Mouse (Mus musculus): ENCODE results near the gene Zfp335. TPM values are rescaled to one million over a fixed set of nuclear protein-coding genes. Genes with fewer than 3 reads are reported as not detected.

Gene Zfp335
- polyA plus RNA-seq, 1 experiment from 2014 or later, result 5.9 TPM

DNA sequence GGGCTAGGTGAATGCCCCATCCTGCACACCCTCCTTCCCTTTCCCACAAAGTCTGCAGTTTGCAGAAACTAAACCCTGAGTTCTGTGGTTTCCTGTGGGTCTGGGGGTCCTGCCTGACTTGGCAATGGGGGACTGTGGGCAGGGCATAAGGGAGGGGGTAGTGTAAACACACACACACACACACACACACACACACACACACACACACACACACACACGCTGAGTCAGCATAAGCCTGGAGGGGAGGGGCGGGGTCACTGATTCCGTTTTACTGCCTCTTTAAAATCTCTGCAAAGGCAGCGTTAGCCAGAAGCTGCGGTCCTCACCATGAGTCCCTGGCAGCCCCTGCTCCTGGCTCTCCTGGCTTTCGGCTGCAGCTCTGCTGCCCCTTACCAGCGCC, 36.4 kb upstream of the Zfp335 start:
- Histone ChIP-seq H3K4me3 (replicated peaks) (no peak overlapping the region), H3K27ac (replicated peaks) (no peak overlapping the region), H3K27me3 (peaks cover 83% of the 10 kb centered on the region), H3K4me1 (replicated peaks) (0 out of 2 replicates have a peak, but pooled peaks cover 9% of the 10 kb centered on the region), H3K4me2 (no peak overlapping the region), H3K36me3 (replicated peaks) (no peaks in the 10 kb centered on the region), H3K9me3 (replicated peaks) (no peaks in the 10 kb centered on the region), H3K9ac (no peak overlapping the region)
- ATAC-seq (ENCODE audit: insufficient read depth), result no peak
- WGBS (ENCODE audit: insufficient replicate concordance), result 3% methylated on average over 6 of the region's 7 CpGs

DNA sequence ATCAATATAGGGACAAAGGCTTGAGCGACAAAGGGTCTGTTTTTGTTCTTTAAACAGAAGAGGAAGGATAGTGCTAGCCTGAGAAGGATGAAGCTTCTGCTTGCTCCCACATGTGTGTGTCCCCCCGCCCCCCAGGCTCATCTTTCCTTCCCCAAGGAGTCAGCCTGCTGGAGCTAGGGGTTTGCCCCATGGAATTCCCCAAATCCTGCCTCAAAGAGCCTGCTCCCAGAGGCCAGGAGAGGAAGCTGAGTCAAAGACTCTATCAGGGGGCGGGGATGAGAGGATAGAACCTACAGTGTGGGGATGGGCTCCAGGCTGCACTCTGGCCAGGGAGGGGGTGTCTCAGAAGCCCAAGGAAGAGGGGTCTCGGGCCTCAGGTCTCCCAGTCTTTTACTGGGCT, 35.9 kb upstream of the Zfp335 start:
- peaks cover 84% of the 10 kb centered on the region for H3K27me3 ChIP-seq
- H3K9ac ChIP-seq, result no peak overlapping the region
- ATAC-seq (ENCODE audit: insufficient read depth), result no peak
- H3K4me1 ChIP-seq (replicated peaks), result peaks cover 9% of the 10 kb centered on the region; the same call in 1 of the 2 replicates
- H3K36me3 ChIP-seq (replicated peaks), result no peaks in the 10 kb centered on the region
- H3K4me2 ChIP-seq, result no peak overlapping the region
- no peaks in the 10 kb centered on the region for H3K9me3 ChIP-seq (replicated peaks)
- WGBS (ENCODE audit: insufficient replicate concordance), result 13% methylated on average over 4 of the region's 4 CpGs
- H3K4me3 ChIP-seq (replicated peaks), result no peak overlapping the region
- no peak overlapping the region for H3K27ac ChIP-seq (replicated peaks)

DNA sequence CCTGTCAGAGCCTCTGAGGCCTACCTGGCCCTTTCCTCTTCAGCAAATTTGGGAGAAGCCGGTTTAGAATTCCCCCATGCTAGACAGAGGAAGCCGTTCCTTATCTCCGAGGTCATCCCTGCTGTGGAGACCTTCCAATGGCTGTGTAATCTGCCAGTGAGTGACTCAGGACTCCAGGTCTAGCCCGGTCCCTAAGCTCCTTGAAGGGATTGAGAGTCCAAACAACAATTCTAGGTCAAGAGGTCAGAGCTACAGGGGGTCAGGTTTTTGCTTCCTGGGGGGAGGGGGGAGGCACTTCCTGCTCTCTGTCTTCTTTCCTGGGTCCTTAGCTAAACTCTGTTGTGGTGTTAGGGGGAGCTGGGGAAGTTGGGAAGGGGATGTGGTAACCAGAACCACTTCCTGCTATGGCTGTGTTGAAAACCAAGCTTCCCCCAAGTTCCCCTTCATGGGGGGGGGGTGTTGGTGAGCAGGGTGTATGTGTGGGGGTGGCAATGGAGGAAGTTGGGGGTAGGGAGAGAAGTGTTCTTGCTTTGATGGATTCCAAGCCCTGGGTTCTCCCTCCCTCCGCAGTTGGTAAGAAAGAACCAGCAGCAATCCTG, 31.2 kb upstream of the Zfp335 start:
- Histone ChIP-seq H3K9me3 (replicated peaks) (no peaks in the 10 kb centered on the region), H3K4me1 (replicated peaks) (peaks cover 16% of the 10 kb centered on the region), H3K27ac (replicated peaks) (no peak overlapping the region), H3K9ac (no peak overlapping the region), H3K4me3 (replicated peaks) (no peak overlapping the region), H3K4me2 (0 out of 2 replicates have a peak overlapping the region, but pooled peaks have one; percentile 1), H3K27me3 (peaks cover 84% of the 10 kb centered on the region), H3K36me3 (replicated peaks) (no peaks in the 10 kb centered on the region)
- under 1% methylated on average over 5 of the region's 5 CpGs for WGBS (ENCODE audit: insufficient replicate concordance)
- peak; percentile 31 for ATAC-seq (ENCODE audit: insufficient read depth)

DNA sequence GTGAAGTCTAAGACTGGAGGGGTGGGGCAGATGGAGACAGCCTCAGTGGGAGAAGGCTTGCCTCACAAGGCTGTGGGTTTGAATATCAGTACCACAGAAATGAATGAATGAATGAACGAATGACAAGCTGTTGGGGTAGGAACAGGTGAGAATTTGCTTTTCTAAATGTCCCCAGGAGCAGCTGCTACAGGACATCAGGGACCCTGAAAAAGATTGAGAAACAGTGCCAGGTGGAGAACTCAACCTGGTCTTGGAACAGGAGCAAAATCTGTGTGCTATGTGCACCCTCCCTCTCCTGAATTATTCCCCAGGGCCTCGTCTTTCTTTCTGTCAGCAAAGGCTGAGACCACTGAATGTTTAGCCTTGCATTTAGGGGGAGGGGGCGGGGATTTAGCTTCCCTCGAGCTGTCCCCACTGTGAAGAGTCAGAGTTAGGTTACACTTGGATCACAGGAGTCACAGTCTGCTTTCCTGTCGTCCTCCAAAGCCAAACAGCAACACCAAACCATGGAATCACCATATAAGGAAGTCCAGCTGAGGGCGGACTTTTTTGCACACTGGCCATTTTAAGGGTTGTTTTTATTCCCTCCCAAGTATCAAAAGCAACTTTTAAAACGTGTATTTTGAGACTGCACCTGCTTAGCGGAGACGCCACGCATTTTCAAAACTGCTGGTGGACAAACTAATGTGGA, 28.7 kb upstream of the Zfp335 start, which contains the start of gene Mmp9:
Gene Mmp9, plus strand, starts transcription at position 641 of the 691 bp plus-strand sequence.
- Histone ChIP-seq H3K36me3 (replicated peaks) (no peaks in the 10 kb centered on the region), H3K4me3 (replicated peaks) (no peak within 1 kb of the TSS), H3K9me3 (replicated peaks) (no peaks in the 10 kb centered on the region), H3K27me3 (peaks cover 86% of the 10 kb centered on the region), H3K27ac (replicated peaks) (no peak within 1 kb of the TSS), H3K4me1 (replicated peaks) (peaks cover 16% of the 10 kb centered on the region), H3K9ac (no peak within 1 kb of the TSS), H3K4me2 (no peak within 1 kb of the TSS; the same call in 1 of the 2 replicates)
- 20% methylated on average over 10 of the region's 10 CpGs for WGBS (ENCODE audit: insufficient replicate concordance)
- ATAC-seq (ENCODE audit: insufficient read depth), result no peak

DNA sequence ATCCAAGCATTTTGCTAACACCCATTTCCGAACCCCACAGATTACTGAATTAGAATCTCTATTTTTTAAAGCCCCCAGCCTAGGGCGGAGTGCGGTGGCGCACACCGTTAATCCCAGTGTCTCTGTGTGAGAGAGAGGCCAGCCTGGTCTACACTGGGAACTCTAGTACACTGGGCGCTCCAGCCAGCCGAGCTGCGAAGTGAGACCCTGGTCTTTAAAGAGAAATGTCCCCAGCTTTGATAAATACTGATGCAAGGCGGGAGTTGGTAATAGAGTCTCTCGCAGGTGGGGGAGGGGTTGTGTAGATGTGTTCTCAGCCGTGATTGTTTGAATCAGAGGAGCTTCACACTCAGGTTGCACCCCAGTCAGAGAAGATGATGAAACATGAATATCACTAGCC, 27.5 kb upstream of the Zfp335 start:
- Histone ChIP-seq H3K36me3 (replicated peaks) (no peaks in the 10 kb centered on the region), H3K9me3 (replicated peaks) (no peaks in the 10 kb centered on the region), H3K9ac (no peak overlapping the region), H3K4me2 (peak overlapping the region; percentile 57), H3K4me1 (replicated peaks) (peaks cover 16% of the 10 kb centered on the region), H3K27me3 (peaks cover 92% of the 10 kb centered on the region), H3K4me3 (replicated peaks) (peak overlapping the region; percentile 21; the same call in 1 of the 2 replicates), H3K27ac (replicated peaks) (no peak overlapping the region)
- WGBS (ENCODE audit: insufficient replicate concordance), result 4% methylated on average over 11 of the region's 11 CpGs
- no peak for ATAC-seq (ENCODE audit: insufficient read depth)

DNA sequence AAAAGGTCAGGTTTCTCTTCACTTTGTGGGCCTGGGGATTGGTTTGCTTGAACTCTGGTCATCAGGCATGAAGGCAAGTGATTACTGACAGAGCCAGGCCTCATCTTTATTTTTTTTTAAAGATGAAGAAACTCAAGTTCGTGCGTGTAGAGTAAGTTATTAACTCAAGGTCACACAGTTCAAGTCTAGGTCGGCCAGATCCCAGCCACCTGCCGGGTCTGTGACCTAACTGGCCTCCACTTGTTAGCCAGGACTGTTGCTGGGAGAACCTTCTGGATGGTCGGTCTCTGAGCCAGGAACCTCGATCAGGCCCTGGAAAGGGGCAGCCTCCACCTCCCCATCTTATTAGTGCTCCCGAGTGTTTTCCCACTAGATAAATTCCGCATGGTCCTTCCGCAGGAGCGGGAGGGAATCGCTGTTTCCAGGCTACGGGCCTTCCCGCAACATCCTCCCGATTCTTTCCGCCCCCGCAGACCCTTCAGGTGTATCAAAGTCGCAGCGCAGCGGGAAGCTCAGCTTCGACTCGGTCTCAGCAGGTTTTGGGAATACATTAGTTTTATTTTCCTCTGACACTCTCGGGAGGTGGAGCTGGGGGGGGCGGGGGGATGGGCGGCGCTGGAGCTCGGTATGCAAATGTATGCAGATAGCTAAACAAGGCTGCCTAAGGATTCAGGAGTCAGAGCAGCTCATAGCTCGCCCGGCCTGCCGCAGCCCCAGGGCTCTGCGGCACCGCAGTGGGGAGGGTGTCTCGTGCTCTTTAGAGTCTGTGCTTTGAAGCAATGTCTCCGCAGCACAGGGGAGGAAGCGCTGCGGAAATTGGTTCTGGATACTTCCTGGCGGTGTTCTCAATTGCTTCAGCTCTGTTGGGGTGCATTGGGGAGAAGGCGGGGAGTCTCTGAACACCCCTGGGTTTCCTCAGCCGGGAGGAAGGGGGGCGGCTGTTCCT, 26.9 kb upstream of the Zfp335 start:
- WGBS (ENCODE audit: insufficient replicate concordance), result 4% methylated on average over 39 of the region's 39 CpGs
- H3K27me3 ChIP-seq, result peaks cover 99% of the 10 kb centered on the region
- H3K4me3 ChIP-seq (replicated peaks), result peak overlapping the region; percentile 21
- H3K9ac ChIP-seq, result no peak overlapping the region
- 0 out of 2 replicates have a peak, but pooled peaks have one; percentile 14 for ATAC-seq (ENCODE audit: insufficient read depth)
- H3K36me3 ChIP-seq (replicated peaks), result no peaks in the 10 kb centered on the region
- peaks cover 16% of the 10 kb centered on the region for H3K4me1 ChIP-seq (replicated peaks)
- no peaks in the 10 kb centered on the region for H3K9me3 ChIP-seq (replicated peaks)
- no peak overlapping the region for H3K27ac ChIP-seq (replicated peaks)
- peak overlapping the region; percentile 57 for H3K4me2 ChIP-seq

DNA sequence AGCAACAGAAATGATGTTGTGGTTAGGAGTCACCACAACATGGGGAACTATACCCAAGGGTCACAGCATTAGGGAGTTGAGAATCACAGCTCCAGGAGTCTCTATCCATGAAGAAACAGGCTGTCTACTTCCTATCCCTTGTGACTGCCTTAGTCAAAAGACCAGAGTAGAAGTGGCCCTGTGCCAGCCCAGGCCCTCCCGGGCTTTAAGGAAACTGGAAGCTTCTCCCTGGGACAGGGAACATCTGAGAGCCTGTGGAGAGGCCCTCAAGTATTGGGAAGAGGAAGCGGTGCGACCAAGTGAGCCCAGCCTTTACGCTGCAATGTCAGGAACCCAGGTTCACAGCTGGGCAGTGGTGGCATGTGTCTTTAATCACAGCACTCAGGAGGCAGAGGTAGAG, 24.4 kb upstream of the Zfp335 start:
- peaks cover 100% of the 10 kb centered on the region for H3K27me3 ChIP-seq
- ATAC-seq (ENCODE audit: insufficient read depth), result no peak
- 46% methylated on average over 4 of the region's 4 CpGs for WGBS (ENCODE audit: insufficient replicate concordance)

DNA sequence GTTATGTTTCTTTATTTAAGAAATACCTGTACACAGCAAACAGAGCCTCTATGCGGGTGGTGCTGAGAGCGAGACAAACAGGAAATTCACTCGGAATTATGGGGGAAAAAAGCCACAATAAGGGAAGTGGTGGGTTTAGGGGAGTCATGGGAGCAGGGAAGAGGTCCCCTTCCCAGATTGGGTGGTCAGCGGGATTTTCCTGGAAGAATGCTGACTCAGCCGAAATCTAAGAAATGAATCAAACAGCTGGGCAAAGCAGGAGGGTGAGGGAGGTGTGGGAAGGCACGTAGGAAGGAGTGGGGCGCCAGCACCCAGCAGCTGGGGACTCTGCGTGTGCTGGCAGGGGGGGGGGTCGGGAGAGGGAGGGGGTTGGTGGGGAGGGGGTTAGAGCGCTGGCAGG, 22.0 kb upstream of the Zfp335 start:
- no peaks in the 10 kb centered on the region for H3K9me3 ChIP-seq (replicated peaks)
- H3K4me3 ChIP-seq (replicated peaks), result no peak overlapping the region
- no peak overlapping the region for H3K4me2 ChIP-seq
- WGBS (ENCODE audit: insufficient replicate concordance), result 26% methylated on average over 10 of the region's 10 CpGs
- no peaks in the 10 kb centered on the region for H3K36me3 ChIP-seq (replicated peaks)
- no peak overlapping the region for H3K9ac ChIP-seq
- no peak overlapping the region for H3K27ac ChIP-seq (replicated peaks)
- H3K27me3 ChIP-seq, result peaks cover 94% of the 10 kb centered on the region
- no peak for ATAC-seq (ENCODE audit: insufficient read depth)
- H3K4me1 ChIP-seq (replicated peaks), result peaks cover 3% of the 10 kb centered on the region; the same call in 1 of the 2 replicates

More for the DNA sequence above, 24.4 kb upstream of the Zfp335 start:
- H3K4me3 ChIP-seq (replicated peaks), result no peak overlapping the region
- no peaks in the 10 kb centered on the region for H3K36me3 ChIP-seq (replicated peaks)
- H3K9me3 ChIP-seq (replicated peaks), result no peaks in the 10 kb centered on the region
- H3K4me2 ChIP-seq, result no peak overlapping the region
- H3K27ac ChIP-seq (replicated peaks), result no peak overlapping the region
- H3K9ac ChIP-seq, result no peak overlapping the region
- peaks cover 10% of the 10 kb centered on the region; the same call in 1 of the 2 replicates for H3K4me1 ChIP-seq (replicated peaks)

DNA sequence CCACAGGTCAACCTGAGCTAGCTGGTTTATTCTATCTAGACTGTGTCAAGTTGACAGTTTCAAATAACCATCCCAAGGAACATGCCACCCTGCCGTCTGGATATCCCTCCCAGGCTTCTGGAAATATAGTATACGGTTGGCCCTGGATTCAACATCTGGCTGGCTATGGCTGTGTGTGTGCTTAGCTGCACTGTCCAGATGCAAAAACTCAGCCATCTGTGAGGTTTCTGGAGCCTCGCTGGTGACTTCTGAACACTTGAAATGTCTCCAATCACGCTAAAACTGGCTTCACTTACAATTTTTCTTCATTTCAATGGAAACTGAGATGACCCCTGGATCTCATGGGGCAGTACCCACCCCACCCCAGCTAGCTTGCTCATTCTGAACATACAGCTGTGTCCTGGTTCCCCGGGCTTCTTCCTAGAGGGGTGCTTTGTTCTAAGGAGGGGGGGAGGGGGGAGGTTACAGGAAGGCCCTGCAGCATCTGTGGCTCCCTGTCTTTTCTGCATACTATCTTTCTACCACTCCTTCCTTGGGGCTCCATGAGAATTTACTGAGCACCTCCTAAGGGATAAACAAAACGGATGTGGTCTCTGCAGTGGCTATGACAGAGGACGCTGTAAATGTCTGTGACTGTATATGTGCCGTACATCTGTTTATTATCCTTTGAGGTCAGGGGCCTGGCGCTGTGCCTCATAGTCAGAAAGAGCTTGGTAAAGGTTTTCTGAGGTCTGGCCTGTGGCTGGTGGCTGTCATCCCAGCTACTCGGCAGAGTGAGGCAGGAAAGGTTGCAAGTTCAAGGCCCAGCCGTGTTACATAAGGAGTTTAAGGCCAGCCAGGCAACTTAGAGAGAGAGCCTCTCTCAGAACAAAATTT, 19.4 kb upstream of the Zfp335 start:
- peaks cover 84% of the 10 kb centered on the region for H3K27me3 ChIP-seq
- no peak for ATAC-seq (ENCODE audit: insufficient read depth)
- H3K27ac ChIP-seq (replicated peaks), result no peak overlapping the region
- H3K4me1 ChIP-seq (replicated peaks), result no peaks in the 10 kb centered on the region
- H3K4me3 ChIP-seq (replicated peaks), result no peak overlapping the region
- H3K4me2 ChIP-seq, result no peak overlapping the region
- H3K36me3 ChIP-seq (replicated peaks), result no peaks in the 10 kb centered on the region
- no peak overlapping the region for H3K9ac ChIP-seq
- H3K9me3 ChIP-seq (replicated peaks), result no peaks in the 10 kb centered on the region
- WGBS (ENCODE audit: insufficient replicate concordance), result 39% methylated on average over 11 of the region's 11 CpGs

DNA sequence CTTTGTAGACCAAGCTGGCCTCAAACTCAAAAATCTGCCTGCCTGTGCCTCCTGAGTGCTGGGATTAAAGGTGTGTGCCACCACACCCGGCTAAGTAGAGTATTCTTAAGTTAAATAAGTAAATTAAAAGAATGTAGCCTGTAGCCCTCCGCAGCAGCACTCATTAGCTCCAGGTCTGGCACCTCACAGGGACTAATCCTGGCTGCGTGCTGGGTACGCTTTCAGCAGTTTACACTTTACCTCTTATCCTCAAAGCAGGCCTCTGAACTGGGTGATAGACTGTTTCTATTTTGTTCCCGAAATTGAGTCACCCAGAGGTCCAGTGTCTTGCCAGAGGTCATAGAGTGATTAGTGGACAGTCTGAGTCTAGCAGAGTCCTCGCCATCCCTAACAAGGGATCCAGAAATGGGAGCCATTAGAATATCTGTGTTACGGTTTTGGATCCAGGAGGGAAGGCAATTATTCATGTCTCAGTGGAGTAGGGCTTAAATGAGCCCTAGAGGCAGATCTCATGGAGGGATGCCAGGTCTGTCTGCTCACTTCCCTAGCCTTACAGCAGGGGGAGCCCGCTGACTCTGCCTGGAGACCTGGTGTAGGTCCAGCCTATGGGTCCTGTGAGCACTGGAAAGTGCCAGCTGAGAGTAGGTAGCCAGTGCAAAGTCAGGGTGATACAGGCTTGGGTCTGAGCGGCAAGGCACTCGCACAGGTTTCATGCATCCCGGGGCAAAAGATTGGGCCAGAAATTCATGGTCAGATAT, 12.7 kb upstream of the Zfp335 start:
- ATAC-seq (ENCODE audit: insufficient read depth), result peak; percentile 47; the same call in 1 of the 2 replicates
- H3K4me1 ChIP-seq (replicated peaks), result no peaks in the 10 kb centered on the region
- no peak overlapping the region for H3K4me2 ChIP-seq
- no peak overlapping the region for H3K4me3 ChIP-seq (replicated peaks)
- H3K36me3 ChIP-seq (replicated peaks), result peaks cover 6% of the 10 kb centered on the region; the same call in 1 of the 2 replicates
- no peak overlapping the region for H3K27ac ChIP-seq (replicated peaks)
- peaks cover 22% of the 10 kb centered on the region for H3K27me3 ChIP-seq
- no peaks in the 10 kb centered on the region for H3K9me3 ChIP-seq (replicated peaks)
- 30% methylated on average over 11 of the region's 11 CpGs for WGBS (ENCODE audit: insufficient replicate concordance)
- H3K9ac ChIP-seq, result no peak overlapping the region
